Mouse (Mus musculus): ENCODE data around the gene Celf5.

DNA sequence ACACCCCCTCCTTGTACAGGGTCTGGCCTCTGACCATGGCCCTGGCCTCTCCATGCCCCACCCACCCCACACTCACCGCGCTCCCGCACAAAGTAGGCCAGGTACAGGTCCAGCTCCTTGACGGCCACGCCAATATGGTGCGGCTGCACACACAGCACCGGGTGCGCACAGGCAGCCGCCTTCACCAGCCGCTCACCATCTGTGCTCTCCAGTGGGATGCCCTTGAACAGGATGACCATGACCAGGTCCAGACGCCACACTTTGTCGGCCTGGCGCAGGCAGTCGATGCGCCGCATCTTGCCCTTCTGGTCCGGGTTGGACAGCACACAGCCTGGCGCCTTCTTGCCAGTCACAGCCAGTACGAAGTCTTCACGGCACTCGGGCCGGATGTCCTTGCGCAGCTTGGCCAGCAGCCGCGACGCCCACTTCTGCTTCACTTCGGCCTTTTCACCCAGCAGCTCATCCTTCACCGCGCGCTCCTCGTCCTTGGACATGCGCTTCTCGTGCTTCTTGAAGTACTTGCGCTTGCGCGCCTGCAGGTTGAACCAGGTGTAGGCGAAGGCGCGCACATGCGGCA lies 62.2 kb downstream of the Celf5 start:
- TF ChIP-seq POLR2A (IDR thresholded peaks at IDR 0.05; ENCODE audit: extremely low read depth, insufficient read depth, low read length) (no peak), CTCF (IDR thresholded peaks at IDR 0.05; ENCODE audit: extremely low read depth, insufficient read depth, low read length) (no peak)

Data from cortical plate, adult 2 months (tissue).